In genomic region chr7:109251418-109251817, GRCm38 (mm10) we compare ENCODE assay signal across 18 mouse cellular contexts.
"Had no signal": no experiment of that assay in that cellular context is flagged by ENCODE, and none has a peak within 500 bp of the region (broad histone marks: within the 10 kb centered on the region; RNA-seq: fewer than 3 reads in every experiment).

No protein-coding gene starts in this region.

- H3K36me3 ChIP-seq: liver, embryonic 13.5 days; liver, embryonic 15.5 days; lung, embryonic 15.5 days; midbrain, embryonic 13.5 days; midbrain, embryonic 15.5 days had no signal

- H3K9ac ChIP-seq: liver, embryonic 13.5 days; liver, embryonic 15.5 days; liver, postnatal 0 days; lung, embryonic 15.5 days; midbrain, embryonic 13.5 days; midbrain, embryonic 15.5 days had no signal

- ATAC-seq: liver, postnatal 0 days; lung, postnatal 0 days; midbrain, embryonic 13.5 days; midbrain, embryonic 15.5 days had no signal

- H3K4me3 ChIP-seq: liver, embryonic 13.5 days; liver, embryonic 15.5 days; lung, embryonic 15.5 days; megakaryocyte, embryonic 14.5 days; midbrain, embryonic 13.5 days; midbrain, embryonic 15.5 days had no signal

- H3K4me1 ChIP-seq: liver, embryonic 13.5 days; liver, embryonic 15.5 days; megakaryocyte, embryonic 14.5 days had no signal

- H3K9me3 ChIP-seq: liver, embryonic 13.5 days; liver, embryonic 15.5 days; lung, embryonic 15.5 days; megakaryocyte, embryonic 14.5 days; midbrain, embryonic 13.5 days; midbrain, embryonic 15.5 days had no signal

- H3K27me3 ChIP-seq: liver, embryonic 13.5 days; liver, embryonic 15.5 days; lung, embryonic 15.5 days; midbrain, embryonic 15.5 days had no signal

- DNase-seq: liver, embryonic 13.5 days; liver, postnatal 0 days; lung, adult 2 months; lung, postnatal 14 days; lung, postnatal 36 days; right cerebral cortex, postnatal 14 days; spleen, adult 18-20 months; thymus, adult 18-20 months; thymus, postnatal 14 days; thymus, postnatal 36 days had no signal

- H3K4me2 ChIP-seq: liver, embryonic 13.5 days; liver, embryonic 15.5 days; lung, embryonic 15.5 days; midbrain, embryonic 11.5 days; midbrain, embryonic 13.5 days; midbrain, embryonic 15.5 days had no signal

- H3K27ac ChIP-seq: liver, embryonic 13.5 days; liver, embryonic 15.5 days; lung, embryonic 15.5 days; macrophage; midbrain, embryonic 15.5 days had no signal
